Mouse (Mus musculus): ENCODE measurements around the gene Shb.

GRCm38 (mm10) chr4:45405315-45405714, 127.0 kb downstream of the Shb start:
- no peak for TF ChIP-seq CTCF (IDR thresholded peaks at IDR 0.05; ENCODE audit: low read depth)
- no peak for TF ChIP-seq EP300 (IDR thresholded peaks at IDR 0.05; ENCODE audit: low read depth)
